Mouse (Mus musculus): ENCODE measurements around the gene Hs6st3. TPM values are rescaled to one million over a fixed set of nuclear protein-coding genes. Genes with fewer than 3 reads are reported as not detected.

Gene Hs6st3
- polyA plus RNA-seq, 1 experiment: 17.6 TPM

- no peak for TF ChIP-seq POLR2A (IDR thresholded peaks at IDR 0.05; ENCODE audit: extremely low read depth, insufficient read depth, low read length)
- TF ChIP-seq CTCF (IDR thresholded peaks at IDR 0.05; ENCODE audit: extremely low read depth, insufficient read depth, low read length): no peak
- H3K27ac ChIP-seq (ENCODE audit: insufficient read depth, low read length): no peak overlapping the region
These were observed 781.0 kb downstream of the Hs6st3 start for GRCm38 (mm10) chr14:119919177-119919576.

More at GRCm38 (mm10) chr14:119919177-119919576, 781.0 kb downstream of the Hs6st3 start:
- Histone ChIP-seq H3K4me3 (ENCODE audit: insufficient read depth, low read length) (no peak overlapping the region), H3K4me1 (ENCODE audit: control insufficient read depth, insufficient read depth, low read length) (no peaks in the 10 kb centered on the region)

Other genes with a start within 250 kb of the Hs6st3 start
- 89.4 and 100 TPM in 2 replicates for gene Dzip1, start 212.9 kb upstream of the Hs6st3 start, polyA plus RNA-seq (2012; rRNA removed)
- 19.7 and 22.2 TPM in 2 replicates for gene Dnajc3, start 200.4 kb upstream of the Hs6st3 start, polyA plus RNA-seq (2012; rRNA removed)
- 48.1 and 60.1 TPM in 2 replicates for gene Uggt2, start 38.9 kb upstream of the Hs6st3 start, polyA plus RNA-seq (2012; rRNA removed)

All from cortical plate, adult 2 months (tissue).